17 mouse cellular contexts compared by ENCODE assay signal in the genomic region with DNA sequence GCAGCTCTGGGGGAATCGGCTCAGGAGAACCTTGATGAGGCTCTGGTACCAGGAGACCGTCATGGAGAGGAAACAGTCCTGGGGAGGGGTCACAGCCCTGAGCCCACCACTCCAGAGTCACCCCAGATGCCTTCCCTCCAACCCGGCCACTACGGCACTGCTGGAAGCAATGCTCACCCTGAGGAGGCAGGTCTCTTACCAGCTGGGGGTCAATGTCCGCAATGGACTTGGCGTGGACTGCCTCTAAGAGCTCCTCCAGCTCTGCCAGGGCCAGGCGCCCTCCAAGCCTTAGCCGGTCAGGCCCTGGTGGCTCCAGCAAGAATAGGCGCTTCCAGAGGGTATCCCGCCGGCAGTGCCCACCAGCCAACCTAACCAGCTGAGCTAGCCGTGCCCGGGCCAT.
"Had no signal": no experiment of that assay in that cellular context is flagged by ENCODE, and none has a peak within 500 bp of the region (broad histone marks: within the 10 kb centered on the region; RNA-seq: fewer than 3 reads in every experiment).

No protein-coding gene starts in this region.

- H3K27me3 ChIP-seq: limb, embryonic 13.5 days; liver, embryonic 15.5 days; midbrain, embryonic 15.5 days; neural tube, embryonic 13.5 days; stomach, embryonic 15.5 days had no signal

- DNase-seq: left cerebral cortex, postnatal 4 days; lung, embryonic 14.5 days; lung, postnatal 10 days; lung, postnatal 4 days; retina, postnatal 1 day; right cerebral cortex, postnatal 14 days; thymus, postnatal 4 days had no signal

- H3K27ac ChIP-seq: layer of hippocampus, adult 2 months; limb, embryonic 13.5 days; liver, embryonic 15.5 days; midbrain, embryonic 10.5 days; midbrain, embryonic 15.5 days; neural tube, embryonic 13.5 days; stomach, embryonic 15.5 days had no signal

- H3K4me3 ChIP-seq: layer of hippocampus, adult 2 months; limb, embryonic 13.5 days; liver, embryonic 15.5 days; midbrain, embryonic 10.5 days; midbrain, embryonic 15.5 days; neural tube, embryonic 13.5 days; stomach, embryonic 15.5 days had no signal

- H3K9ac ChIP-seq: limb, embryonic 13.5 days; liver, embryonic 15.5 days; lung, embryonic 14.5 days; midbrain, embryonic 15.5 days; neural tube, embryonic 13.5 days; stomach, embryonic 15.5 days had no signal

- H3K9me3 ChIP-seq: limb, embryonic 13.5 days; liver, embryonic 15.5 days; midbrain, embryonic 10.5 days; midbrain, embryonic 15.5 days; neural tube, embryonic 13.5 days; stomach, embryonic 15.5 days had no signal

- H3K4me2 ChIP-seq: limb, embryonic 13.5 days; liver, embryonic 11.5 days; liver, embryonic 15.5 days; lung, embryonic 14.5 days; midbrain, embryonic 15.5 days; neural tube, embryonic 13.5 days; stomach, embryonic 15.5 days had no signal

- ATAC-seq: hindbrain, embryonic 16.5 days; inflammation-experienced regulatory T-cells, adult 6 months; midbrain, embryonic 15.5 days had no signal
